Mouse (Mus musculus): Measurements from ENCODE around the gene Hdac8. TPM values are rescaled to one million over a fixed set of nuclear protein-coding genes. Genes with fewer than 3 reads are reported as not detected.

The Hdac8 gene
- polyA plus RNA-seq, 1 experiment from 2014 or later, result 2.8 TPM

DNA sequence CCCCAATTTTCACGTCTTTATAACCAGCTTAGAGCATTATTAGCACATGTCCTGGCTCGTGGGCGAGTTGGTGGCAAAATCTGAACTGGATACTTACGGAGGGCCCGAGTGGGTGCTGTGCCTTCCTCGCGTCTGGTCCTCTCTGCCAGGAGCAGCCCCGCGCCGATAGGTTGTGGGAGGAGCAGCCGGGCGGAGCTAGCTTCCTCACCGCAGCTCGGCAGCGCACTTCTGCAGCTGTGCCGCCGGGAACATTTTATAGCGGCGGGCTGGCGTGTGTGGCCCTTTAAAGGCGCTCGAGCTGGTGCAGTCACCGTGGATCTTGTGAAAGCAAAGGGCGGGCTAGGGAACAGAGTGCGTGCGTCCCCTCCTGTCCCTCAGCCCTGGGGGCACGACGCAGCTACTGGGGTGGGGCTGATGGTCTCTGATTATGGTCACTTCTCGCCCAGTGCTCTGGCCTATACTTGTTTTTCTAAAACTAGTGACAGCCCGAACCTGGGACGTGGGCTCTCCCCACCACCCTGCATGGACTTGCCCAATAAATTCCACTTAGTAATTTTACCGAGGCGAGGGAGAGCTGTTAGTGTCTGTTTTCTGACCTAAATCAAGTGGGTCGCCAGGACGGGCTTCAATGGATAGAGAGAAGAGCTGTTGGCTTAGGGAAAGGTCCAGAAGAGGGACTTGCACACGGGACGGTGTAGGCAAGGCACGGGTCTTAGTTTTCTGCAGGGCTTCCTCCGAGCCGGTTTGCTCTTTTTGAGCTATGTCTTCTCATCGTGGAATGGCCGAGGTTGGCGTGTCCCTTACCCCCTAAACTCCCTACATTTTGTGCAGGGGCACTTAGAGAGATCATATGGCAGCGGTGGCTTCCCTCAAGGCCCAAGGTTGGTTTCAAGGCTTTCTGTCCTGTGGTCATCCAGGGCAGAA is 253.0 kb downstream of the Hdac8 start, which contains the start of gene Cited1:
TSS of gene Cited1 (minus strand) at position 245 of the 924 bp plus-strand sequence.
- Histone ChIP-seq H3K27ac (ENCODE audit: low read depth, low read length) (no peak within 1 kb of the TSS), H3K4me3 (ENCODE audit: low read depth, low read length) (peak within 1 kb of the TSS; percentile 40), H3K9ac (ENCODE audit: low read depth, low read length) (peak within 1 kb of the TSS; percentile 27; the same call in 1 of the 2 replicates), H3K27me3 (ENCODE audit: control insufficient read depth, insufficient read depth, low read length) (peaks cover 48% of the 10 kb centered on the region), H3K9me3 (ENCODE audit: control insufficient read depth, low read length) (no peaks in the 10 kb centered on the region), H3K4me2 (replicated peaks; ENCODE audit: low read depth, low read length) (peak within 1 kb of the TSS; percentile 84), H3K4me1 (replicated peaks; ENCODE audit: control insufficient read depth, insufficient read depth, low read length) (no peaks in the 10 kb centered on the region), H3K36me3 (ENCODE audit: control insufficient read depth, insufficient read depth, low read length) (no peaks in the 10 kb centered on the region)
- DNase-seq (ENCODE audit: low spot score), result peak; percentile 78
- WGBS, result 18% methylated on average over 40 of the region's 44 CpGs
- ATAC-seq (ENCODE audit: low FRiP score), result peak; percentile 93

DNA sequence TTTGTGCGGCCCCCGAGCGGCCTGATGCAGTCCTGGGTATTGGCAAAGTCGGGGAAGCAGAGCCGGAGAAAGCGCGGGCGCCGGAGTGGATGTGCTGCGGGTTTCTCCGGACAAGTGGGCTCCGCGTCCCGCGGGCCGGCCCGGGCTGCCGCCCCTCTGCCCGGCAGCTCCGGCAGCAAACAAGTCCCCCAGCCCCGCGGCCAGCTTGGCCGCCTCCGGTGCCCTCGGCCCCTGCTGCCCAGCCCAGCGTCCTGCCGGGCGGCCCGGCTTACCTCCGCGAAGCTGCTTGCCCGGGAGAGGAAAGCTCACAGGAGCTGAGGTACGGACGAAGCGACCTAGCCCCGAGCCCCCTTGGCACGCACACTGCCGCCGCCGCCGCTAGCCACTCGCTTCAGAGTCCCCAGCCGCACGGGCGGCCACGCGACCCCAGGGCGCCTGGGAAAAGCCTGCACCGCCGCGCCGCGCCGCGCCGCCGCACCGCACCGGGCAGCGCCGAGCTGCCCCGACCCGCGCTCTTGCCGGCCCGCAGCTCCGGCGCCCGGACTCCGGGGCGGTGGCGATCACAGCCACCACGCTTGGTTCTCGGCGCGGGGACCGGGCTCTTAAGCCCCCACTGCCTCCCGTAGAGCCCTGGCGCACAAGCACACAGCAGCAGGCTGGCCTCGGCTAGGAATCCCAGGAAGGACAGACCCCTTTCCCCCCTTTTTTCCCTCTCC is 253.8 kb downstream of the Hdac8 start:
- DNase-seq (ENCODE audit: low spot score), result no peak
- H3K27me3 ChIP-seq (ENCODE audit: control insufficient read depth, insufficient read depth, low read length), result peaks cover 48% of the 10 kb centered on the region

GRCm38 (mm10) chrX:102250891-102251170 is 254.3 kb downstream of the Hdac8 start:
- H3K27me3 ChIP-seq (ENCODE audit: control insufficient read depth, insufficient read depth, low read length), result peaks cover 48% of the 10 kb centered on the region
- 9% methylated on average over 22 of the region's 24 CpGs for WGBS

More for the DNA sequence above, 253.8 kb downstream of the Hdac8 start:
- peak; percentile 64 for ATAC-seq (ENCODE audit: low FRiP score)
- Histone ChIP-seq H3K4me2 (replicated peaks; ENCODE audit: low read depth, low read length) (peak overlapping the region; percentile 84), H3K4me3 (ENCODE audit: low read depth, low read length) (peak overlapping the region; percentile 40), H3K36me3 (ENCODE audit: control insufficient read depth, insufficient read depth, low read length) (no peaks in the 10 kb centered on the region), H3K27ac (ENCODE audit: low read depth, low read length) (no peak overlapping the region), H3K4me1 (replicated peaks; ENCODE audit: control insufficient read depth, insufficient read depth, low read length) (no peaks in the 10 kb centered on the region), H3K9ac (ENCODE audit: low read depth, low read length) (peak overlapping the region; percentile 27; the same call in 1 of the 2 replicates), H3K9me3 (ENCODE audit: control insufficient read depth, low read length) (no peaks in the 10 kb centered on the region)
- 8% methylated on average over 65 of the region's 80 CpGs for WGBS

GRCm38 (mm10) chrX:102250150-102250890 is 254.8 kb downstream of the Hdac8 start:
- DNase-seq (ENCODE audit: low spot score) (peak; percentile 44), ATAC-seq (ENCODE audit: low FRiP score) (no peak)
- 13% methylated on average over 46 of the region's 68 CpGs for WGBS
- no peak overlapping the region for H3K9ac ChIP-seq (ENCODE audit: low read depth, low read length)
- H3K27me3 ChIP-seq (ENCODE audit: control insufficient read depth, insufficient read depth, low read length), result peaks cover 48% of the 10 kb centered on the region
- H3K4me1 ChIP-seq (replicated peaks; ENCODE audit: control insufficient read depth, insufficient read depth, low read length), result no peaks in the 10 kb centered on the region
- no peaks in the 10 kb centered on the region for H3K36me3 ChIP-seq (ENCODE audit: control insufficient read depth, insufficient read depth, low read length)
- H3K9me3 ChIP-seq (ENCODE audit: control insufficient read depth, low read length), result no peaks in the 10 kb centered on the region
- peak overlapping the region; percentile 84 for H3K4me2 ChIP-seq (replicated peaks; ENCODE audit: low read depth, low read length)
- H3K4me3 ChIP-seq (ENCODE audit: low read depth, low read length), result peak overlapping the region; percentile 40
- no peak overlapping the region for H3K27ac ChIP-seq (ENCODE audit: low read depth, low read length)

More at GRCm38 (mm10) chrX:102250891-102251170, 254.3 kb downstream of the Hdac8 start:
- H3K4me3 ChIP-seq (ENCODE audit: low read depth, low read length), result peak overlapping the region; percentile 40
- peak overlapping the region; percentile 27; the same call in 1 of the 2 replicates for H3K9ac ChIP-seq (ENCODE audit: low read depth, low read length)
- DNase-seq (ENCODE audit: low spot score) (peak; percentile 47), ATAC-seq (ENCODE audit: low FRiP score) (peak; percentile 8; the same call in 1 of the 2 replicates)
- H3K27ac ChIP-seq (ENCODE audit: low read depth, low read length), result no peak overlapping the region
- no peaks in the 10 kb centered on the region for H3K9me3 ChIP-seq (ENCODE audit: control insufficient read depth, low read length)
- peak overlapping the region; percentile 84 for H3K4me2 ChIP-seq (replicated peaks; ENCODE audit: low read depth, low read length)
- H3K36me3 ChIP-seq (ENCODE audit: control insufficient read depth, insufficient read depth, low read length), result no peaks in the 10 kb centered on the region
- no peaks in the 10 kb centered on the region for H3K4me1 ChIP-seq (replicated peaks; ENCODE audit: control insufficient read depth, insufficient read depth, low read length)

DNA sequence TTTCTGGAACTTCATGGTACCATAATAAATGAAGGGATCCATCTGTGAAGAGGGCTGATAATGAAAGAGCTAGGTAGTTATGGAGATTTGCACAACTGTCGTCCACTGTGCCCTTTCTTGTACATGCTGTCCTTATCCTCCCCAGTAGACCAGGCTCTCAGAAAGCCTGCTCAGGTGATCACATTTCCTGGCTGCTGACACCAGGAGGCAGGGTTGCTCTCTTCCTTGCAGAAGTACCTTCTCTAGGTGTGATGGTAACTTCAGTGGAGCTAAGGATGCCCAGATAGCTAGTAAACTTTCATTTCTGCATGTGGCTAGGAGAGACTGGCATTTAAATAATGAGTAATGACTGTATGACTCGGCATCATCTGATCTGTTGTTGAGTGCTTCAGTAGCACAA is 260.8 kb downstream of the Hdac8 start:
- WGBS, result 70% methylated on average over 2 of the region's 2 CpGs
- Histone ChIP-seq H3K27ac (ENCODE audit: low read depth, low read length) (no peak overlapping the region), H3K9ac (ENCODE audit: low read depth, low read length) (no peak overlapping the region), H3K27me3 (ENCODE audit: control insufficient read depth, insufficient read depth, low read length) (peaks cover 10% of the 10 kb centered on the region; the same call in 1 of the 2 replicates), H3K9me3 (ENCODE audit: control insufficient read depth, low read length) (no peaks in the 10 kb centered on the region), H3K4me3 (ENCODE audit: low read depth, low read length) (no peak overlapping the region), H3K4me2 (replicated peaks; ENCODE audit: low read depth, low read length) (no peak overlapping the region), H3K4me1 (replicated peaks; ENCODE audit: control insufficient read depth, insufficient read depth, low read length) (no peaks in the 10 kb centered on the region), H3K36me3 (ENCODE audit: control insufficient read depth, insufficient read depth, low read length) (no peaks in the 10 kb centered on the region)
- no peak for ATAC-seq (ENCODE audit: low FRiP score)
- DNase-seq (ENCODE audit: low spot score), result no peak

Other genes starting within 250 kb of the Hdac8 start
- 5.3 and 5.9 TPM in 2 replicates for gene Phka1, start 138.9 kb upstream of the Hdac8 start, polyA plus RNA-seq (2014; fragmentation: Nextera tagmentation; extraction: Ambion mirVana)
- gene Gm3880, start 181.6 kb upstream of the Hdac8 start, polyA plus RNA-seq (2014; fragmentation: Nextera tagmentation; extraction: Ambion mirVana), result not detected in 2 replicates
- gene Gm9112, start 202.3 kb upstream of the Hdac8 start, polyA plus RNA-seq (2014; fragmentation: Nextera tagmentation; extraction: Ambion mirVana), result not detected in 2 replicates
- gene Dmrtc1b, start 202.5 kb upstream of the Hdac8 start, polyA plus RNA-seq (2014; fragmentation: Nextera tagmentation; extraction: Ambion mirVana), result not detected in 2 replicates